Mouse (Mus musculus) MEL (cell line): ENCODE measurements around the gene Unc79. TPM values are rescaled to one million over a fixed set of nuclear protein-coding genes. Genes with fewer than 3 reads are reported as not detected.

Experiments used
- DNase-seq: peaks from one replicate; pipeline ENCODE4 v3.0.0; 2011; ENCODE audit warnings: low read depth, low spot score
- H3K27ac ChIP-seq: 2 replicates; pipeline ENCODE4 v1.5.1; 2012; ENCODE audit warnings: low read depth, mild to moderate bottlenecking, control low read depth, low read length, moderate library complexity; ENCODE audit not compliant: control insufficient read depth
- H3K27me3 ChIP-seq, 2 experiments: fragments of 150-350 bp in 1 of 2; sonication (generic) in 1 of 2; 2 replicates each; pipeline ENCODE4 v1.6.1; 2012; ENCODE audit warnings: low read length in 2 of 2, mild to moderate bottlenecking in 2 of 2, improper control_type of control experiment in 1 of 2, moderate library complexity in 1 of 2; ENCODE audit not compliant: insufficient read depth in 2 of 2, control insufficient read depth in 1 of 2
- H3K36me3 ChIP-seq, 2 experiments: 2 replicates each; pipeline ENCODE4 v1.6.1; 2012 to 2014; ENCODE audit warnings: low read length in 2 of 2, improper control_type of control experiment in 1 of 2, inconsistent platforms in 1 of 2, mild to moderate bottlenecking in 1 of 2; ENCODE audit not compliant: insufficient read depth in 2 of 2, control insufficient read depth in 1 of 2
- H3K4me1 ChIP-seq, 2 experiments: fragments of 150-350 bp in 1 of 2; sonication (generic) in 1 of 2; 2 replicates each; pipeline ENCODE4 v1.6.1; 2012; ENCODE audit warnings: low read length in 2 of 2, improper control_type of control experiment in 1 of 2, mild to moderate bottlenecking in 1 of 2; ENCODE audit not compliant: insufficient read depth in 2 of 2, control insufficient read depth in 1 of 2
- H3K4me3 ChIP-seq, 2 experiments: fragments of 150-350 bp in 1 of 2; sonication (generic) in 1 of 2; 2 replicates each; pipeline ENCODE4 v1.5.1; 2012; ENCODE audit warnings: low read depth in 2 of 2, low read length in 2 of 2, mild to moderate bottlenecking in 2 of 2, moderate library complexity in 2 of 2, control low read depth in 1 of 2, improper control_type of control experiment in 1 of 2; ENCODE audit not compliant: control insufficient read depth in 1 of 2, insufficient read depth in 1 of 2
- H3K79me2 ChIP-seq: 2 replicates; pipeline ENCODE4 v1.6.1; 2012; ENCODE audit warnings: mild to moderate bottlenecking, low read length, moderate library complexity; ENCODE audit not compliant: control insufficient read depth, poor library complexity, insufficient read depth
- H3K9ac ChIP-seq: 2 replicates; pipeline ENCODE4 v1.6.1; 2012; ENCODE audit warnings: low read depth, mild to moderate bottlenecking, control low read depth, low read length, moderate library complexity; ENCODE audit not compliant: control insufficient read depth, poor library complexity, severe bottlenecking
- H3K9me3 ChIP-seq: fragments of 150-350 bp; sonication (generic); replicated peaks from 2 replicates; pipeline ENCODE4 v1.6.1; 2012; ENCODE audit warnings: mild to moderate bottlenecking, low read length, improper control_type of control experiment, moderate library complexity; ENCODE audit not compliant: insufficient read depth
- CTCF ChIP-seq, 3 experiments: IDR thresholded peaks in 2 of 3; conservative IDR thresholded peaks in 1 of 3; 2 replicates each; pipeline ENCODE4 v1.5.1; 2011 to 2012; ENCODE audit warnings: low read length in 3 of 3, low read depth in 2 of 3, mild to moderate bottlenecking in 2 of 3, improper control_type of control experiment in 1 of 3, inconsistent platforms in 1 of 3, mixed read lengths in 1 of 3, moderate library complexity in 1 of 3; ENCODE audit not compliant: control insufficient read depth in 1 of 3, insufficient read depth in 1 of 3, poor library complexity in 1 of 3, severe bottlenecking in 1 of 3
- E2F4 ChIP-seq: IDR thresholded peaks from 2 replicates; pipeline ENCODE4 v1.6.1; 2011; ENCODE audit warnings: low read depth, low read length, improper control_type of control experiment, borderline replicate concordance
- GABPA ChIP-seq: IDR thresholded peaks from 2 replicates; pipeline ENCODE4 v1.6.1; 2012; ENCODE audit warnings: low read depth, mild to moderate bottlenecking, inconsistent platforms, low read length, improper control_type of control experiment, moderate library complexity
- GATA1 ChIP-seq: IDR thresholded peaks from 2 replicates; pipeline ENCODE4 v1.6.1; 2011; ENCODE audit warnings: low read depth, low read length, improper control_type of control experiment
- HCFC1 ChIP-seq: IDR thresholded peaks from 2 replicates; pipeline ENCODE4 v1.6.1; 2012; ENCODE audit warnings: low read depth, mild to moderate bottlenecking, inconsistent platforms, low read length, improper control_type of control experiment, moderate library complexity
- MAX ChIP-seq: IDR thresholded peaks from 2 replicates; pipeline ENCODE4 v1.6.1; 2011; ENCODE audit warnings: low read length, improper control_type of control experiment
- MEF2A ChIP-seq: IDR thresholded peaks from 2 replicates; pipeline ENCODE4 v1.6.1; 2014; ENCODE audit warnings: low read depth, mild to moderate bottlenecking, inconsistent platforms, low read length, improper control_type of control experiment; ENCODE audit not compliant: poor library complexity, insufficient replicate concordance, severe bottlenecking; ENCODE audit errors: extremely low read depth
- MYC ChIP-seq: IDR thresholded peaks from 2 replicates; pipeline ENCODE4 v1.6.1; 2011; ENCODE audit warnings: low read depth, mild to moderate bottlenecking, low read length, improper control_type of control experiment, moderate library complexity
- NELFE ChIP-seq: IDR thresholded peaks from 2 replicates; pipeline ENCODE4 v1.6.1; 2011; ENCODE audit warnings: low read depth, low read length, improper control_type of control experiment
- NRF1 ChIP-seq: IDR thresholded peaks from 2 replicates; pipeline ENCODE4 v1.6.1; 2014; ENCODE audit warnings: low read depth, mild to moderate bottlenecking, inconsistent platforms, low read length, improper control_type of control experiment, moderate library complexity; ENCODE audit not compliant: poor library complexity, insufficient read depth, severe bottlenecking
- POLR2AphosphoS2 ChIP-seq: IDR thresholded peaks from 2 replicates; pipeline ENCODE4 v1.6.1; 2011; ENCODE audit warnings: low read length, improper control_type of control experiment
- POLR2AphosphoS5 ChIP-seq: IDR thresholded peaks from 2 replicates; pipeline ENCODE4 v1.6.1; 2012; ENCODE audit warnings: low read depth, borderline replicate concordance, mild to moderate bottlenecking, inconsistent platforms, low read length, moderate library complexity, mixed read lengths
- RCOR1 ChIP-seq: IDR thresholded peaks from 2 replicates; pipeline ENCODE4 v1.6.1; 2012; ENCODE audit warnings: low read depth, mild to moderate bottlenecking, inconsistent platforms, low read length, improper control_type of control experiment
- TCF12 ChIP-seq: IDR thresholded peaks from 2 replicates; pipeline ENCODE4 v1.6.1; 2014; ENCODE audit warnings: low read depth, mild to moderate bottlenecking, inconsistent platforms, low read length, improper control_type of control experiment, moderate library complexity
- USF2 ChIP-seq, 2 experiments: IDR thresholded peaks; 2 replicates each; pipeline ENCODE4 v1.6.1; 2011 to 2012; ENCODE audit warnings: improper control_type of control experiment in 2 of 2, low read length in 2 of 2, borderline replicate concordance in 1 of 2, inconsistent platforms in 1 of 2, low read depth in 1 of 2, mild to moderate bottlenecking in 1 of 2; ENCODE audit not compliant: insufficient read depth in 1 of 2
- ZC3H11A ChIP-seq: IDR thresholded peaks from 2 replicates; pipeline ENCODE4 v1.6.1; 2012; ENCODE audit warnings: low read depth, mild to moderate bottlenecking, inconsistent platforms, low read length, improper control_type of control experiment
- polyA plus RNA-seq, 2 experiments: library from polyadenylated mRNA; stranded (reverse) in 1 of 2; unstranded in 1 of 2; fragments of >175 nt in 1 of 2; fragments of >200 nt in 1 of 2; gene quantifications; 2 replicates each; pipeline versions ENCODE4 v1.2.1 to v1.2.4; 2012; ENCODE audit warnings: low replicate concordance in 2 of 2, low read depth in 1 of 2; ENCODE audit not compliant: insufficient read length in 2 of 2, insufficient read depth in 1 of 2, missing spikeins in 1 of 2
- total RNA-seq: library from RNA; depleted of rRNA; stranded (reverse); fragments of 300-350 nt; gene quantifications from 2 replicates; pipeline ENCODE4 v1.2.3, GENCODE M21; 2012

Gene Unc79
- total and polyA plus RNA-seq, 3 experiments, result 0.01 TPM; not detected in 2

DNA sequence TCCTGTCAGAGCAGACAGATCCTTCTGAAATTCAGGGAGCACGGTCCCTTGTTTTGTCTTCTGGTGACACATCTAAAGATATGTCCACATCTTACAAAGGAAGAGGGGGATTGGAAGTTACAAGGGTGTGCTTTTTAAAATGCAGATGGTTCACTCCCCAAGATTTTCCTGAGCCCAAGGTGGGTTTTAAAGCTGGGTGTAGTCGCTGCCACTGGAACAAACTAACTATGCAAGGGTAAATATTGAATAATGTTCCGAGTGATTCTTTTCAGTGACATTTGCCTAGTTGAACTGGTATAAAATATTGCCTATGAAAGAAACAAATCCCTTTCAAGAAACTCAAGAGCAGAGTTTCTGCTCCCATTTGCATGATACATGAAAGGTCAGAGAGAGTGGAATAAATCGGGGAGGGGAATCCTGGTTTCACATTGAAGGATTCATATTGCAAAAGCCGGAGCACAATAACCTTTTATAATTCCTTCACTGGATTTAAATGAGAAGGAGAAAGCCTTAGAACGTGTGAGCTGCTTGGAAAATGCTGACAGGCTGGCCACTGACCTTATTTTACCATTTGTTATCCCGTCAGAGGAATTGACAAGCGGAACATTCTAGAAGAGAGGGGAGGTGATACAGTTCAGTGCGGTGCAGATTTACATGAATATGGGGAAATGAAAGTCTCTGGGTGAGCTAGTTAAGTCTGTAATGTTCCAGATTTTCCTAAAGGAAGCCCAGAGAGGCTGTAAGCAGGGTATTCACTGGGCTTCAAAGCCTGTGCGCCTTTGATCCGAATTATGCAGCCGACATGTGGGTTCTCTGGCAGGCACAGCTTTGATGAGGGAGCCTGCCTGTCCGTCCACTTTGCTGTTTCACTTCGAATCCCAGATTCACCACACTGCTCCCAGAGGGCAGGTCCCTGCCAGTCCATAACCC is 215.7 kb downstream of the Unc79 start:
- Histone ChIP-seq H3K4me1 (no peaks in the 10 kb centered on the region), H3K9me3 (no peaks in the 10 kb centered on the region), H3K27ac (no peak overlapping the region), H3K79me2 (no peaks in the 10 kb centered on the region), H3K27me3 (no peaks in the 10 kb centered on the region), H3K4me3 (no peak overlapping the region), H3K9ac (no peak overlapping the region), H3K36me3 (no peaks in the 10 kb centered on the region)
- TF ChIP-seq NELFE (no peak), TCF12 (no peak), HCFC1 (no peak), CTCF (IDR thresholded peaks at IDR 0.05 in 2 of 3, conservative IDR thresholded peaks at IDR 0.05 in 1 of 3; ENCODE audit: control insufficient read depth in 1 of 3, insufficient read depth in 1 of 3, low read depth in 2 of 3, low read length in 3 of 3, poor library complexity in 1 of 3, severe bottlenecking in 1 of 3) (no peak), POLR2AphosphoS2 (no peak), GATA1 (no peak), E2F4 (no peak), RCOR1 (no peak), GABPA (no peak)
- no peak for DNase-seq

DNA sequence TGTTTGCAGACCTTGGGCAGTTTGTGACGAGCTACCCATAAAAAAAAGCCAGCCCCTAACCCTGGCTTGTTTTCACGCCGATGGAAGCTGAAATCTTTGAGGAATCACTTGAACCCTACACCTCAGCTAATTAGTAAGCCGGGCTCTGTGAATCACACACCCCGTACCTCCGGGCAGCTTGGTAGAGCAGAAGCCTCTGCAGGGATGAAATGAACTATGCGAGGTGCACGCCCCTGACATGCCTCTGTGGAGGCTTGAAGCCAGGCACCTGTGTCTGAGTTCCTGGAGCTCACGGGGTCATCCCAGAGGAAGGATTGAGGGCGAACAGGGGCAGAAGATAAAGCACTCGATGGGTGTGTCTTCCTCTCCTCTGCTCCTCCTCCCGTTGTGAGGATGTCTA is 220.2 kb downstream of the Unc79 start:
- TF ChIP-seq E2F4 (no peak), MYC (no peak), POLR2AphosphoS5 (no peak), HCFC1 (no peak), USF2 (IDR thresholded peaks at IDR 0.05; ENCODE audit: borderline replicate concordance in 1 of 2, insufficient read depth in 1 of 2, low read depth in 1 of 2, low read length in 2 of 2) (no peak), TCF12 (no peak)

DNA sequence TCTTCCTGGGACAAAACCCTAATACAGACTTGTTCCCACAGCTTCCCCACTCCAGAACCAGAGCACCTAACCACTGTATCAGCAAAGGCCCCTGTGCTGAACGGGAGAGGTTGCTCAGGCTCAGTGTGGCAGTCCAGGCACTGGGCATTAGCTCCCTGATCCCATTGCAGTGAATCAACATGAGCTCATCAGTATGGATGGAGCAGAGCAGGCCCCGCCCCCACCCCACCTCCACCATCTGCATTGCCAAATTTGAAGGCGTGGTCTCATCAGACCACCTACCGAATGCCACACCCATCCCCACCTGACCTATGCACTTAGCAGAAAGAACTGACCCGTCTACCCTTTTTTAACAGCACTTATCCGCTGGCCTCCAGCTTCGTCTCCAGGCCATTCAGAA is 234.4 kb downstream of the Unc79 start:
- no peak for DNase-seq
- H3K4me1 ChIP-seq, result no peaks in the 10 kb centered on the region
- H3K4me3 ChIP-seq, result no peak overlapping the region
- no peak overlapping the region for H3K9ac ChIP-seq
- H3K9me3 ChIP-seq, result no peaks in the 10 kb centered on the region
- no peaks in the 10 kb centered on the region for H3K79me2 ChIP-seq
- H3K36me3 ChIP-seq, result no peaks in the 10 kb centered on the region
- H3K27me3 ChIP-seq, result no peaks in the 10 kb centered on the region
- TF ChIP-seq MEF2A (no peak), NRF1 (no peak), ZC3H11A (no peak), MAX (no peak)
- no peak overlapping the region for H3K27ac ChIP-seq

More for the DNA sequence above, 220.2 kb downstream of the Unc79 start:
- Histone ChIP-seq H3K36me3 (no peaks in the 10 kb centered on the region), H3K4me3 (no peak overlapping the region), H3K4me1 (no peaks in the 10 kb centered on the region), H3K27me3 (no peaks in the 10 kb centered on the region), H3K9me3 (no peaks in the 10 kb centered on the region), H3K27ac (no peak overlapping the region), H3K79me2 (no peaks in the 10 kb centered on the region), H3K9ac (no peak overlapping the region)
- no peak for DNase-seq
